8 mouse cellular contexts compared by ENCODE assay signal in the genomic region with DNA sequence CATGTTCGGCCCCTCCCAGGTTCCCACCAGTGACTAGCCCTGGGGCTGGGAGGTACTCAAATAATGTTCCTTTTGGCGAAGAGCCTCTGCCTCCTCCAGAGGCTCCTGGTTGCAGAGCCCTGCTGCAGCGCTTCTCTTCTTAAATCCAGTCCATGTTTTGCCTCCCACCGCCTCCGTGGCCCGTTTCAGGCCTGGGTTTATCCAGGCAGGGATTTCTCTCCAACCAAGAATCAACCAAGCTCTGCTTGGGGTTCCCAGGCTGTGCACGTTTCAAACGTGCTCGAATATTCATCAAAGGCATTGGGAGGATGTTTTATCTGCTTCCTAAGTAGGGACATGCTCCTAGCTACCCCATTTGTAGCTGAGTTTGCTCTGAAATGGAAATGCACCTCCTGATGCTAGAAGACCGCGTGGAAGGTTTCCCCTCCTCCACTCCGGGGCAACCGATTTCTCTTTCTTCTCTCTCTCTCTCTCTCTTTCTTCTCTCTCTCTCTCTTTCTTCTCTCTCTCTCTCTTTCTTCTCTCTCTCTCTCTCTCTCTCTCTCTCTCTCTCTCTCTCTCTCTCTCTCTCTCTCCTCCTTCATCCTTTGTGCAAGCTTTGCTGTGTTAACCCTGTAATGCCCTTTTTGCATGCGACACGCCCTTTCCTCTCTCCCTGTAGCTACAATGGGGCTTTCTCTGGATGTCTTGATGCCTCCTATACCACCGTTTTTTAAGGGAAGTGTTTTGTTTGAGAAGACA. TPM values are rescaled to one million over a fixed set of nuclear protein-coding genes. Genes with fewer than 3 reads are reported as not detected.
A peak's percentile ranks its signal among the peaks of the same experiment; 100 is the strongest.
DNase-seq lines count a peak whose midpoint lies in the region; ATAC-seq and TF ChIP-seq lines count a peak whose summit lies in the region.

No protein-coding gene starts in this region.

- under 1% methylated on average over 16 of the region's 16 CpGs for WGBS in forebrain, embryonic 13.5 days
- 1% methylated on average over 16 of the region's 16 CpGs for WGBS in large intestine, adult 2 months
- WGBS in liver, postnatal 0 days (ENCODE audit: insufficient replicate concordance), result under 1% methylated on average over 16 of the region's 16 CpGs
- under 1% methylated on average over 16 of the region's 16 CpGs for WGBS in neural tube, embryonic 14.5 days

- H3K4me2 ChIP-seq in forebrain, embryonic 13.5 days, result peak overlapping the region; percentile 62
- peak overlapping the region; percentile 73 for H3K4me2 ChIP-seq in liver, postnatal 0 days (ENCODE audit: low read depth, low read length)
- H3K4me2 ChIP-seq in neural tube, embryonic 14.5 days (ENCODE audit: low read depth, low read length), result peak overlapping the region; percentile 73

- no peak for TF ChIP-seq CTCF in liver, postnatal 0 days (IDR thresholded peaks at IDR 0.05; ENCODE audit: low read depth)

- peak overlapping the region; percentile 63 for H3K9ac ChIP-seq in forebrain, embryonic 13.5 days
- 0 out of 2 replicates have a peak overlapping the region, but pooled peaks have one; percentile 34 for H3K9ac ChIP-seq in liver, postnatal 0 days (replicated peaks)
- peak overlapping the region; percentile 59 for H3K9ac ChIP-seq in neural tube, embryonic 14.5 days (replicated peaks; ENCODE audit: low read depth, low read length)

- H3K4me1 ChIP-seq in forebrain, embryonic 13.5 days, result peaks cover 27% of the 10 kb centered on the region
- H3K4me1 ChIP-seq in liver, postnatal 0 days (ENCODE audit: insufficient read depth), result 0 out of 2 replicates have a peak, but pooled peaks cover 5% of the 10 kb centered on the region
- H3K4me1 ChIP-seq in neural tube, embryonic 14.5 days (ENCODE audit: control insufficient read depth, insufficient read depth, low read length), result peaks cover 16% of the 10 kb centered on the region

- ATAC-seq in forebrain, embryonic 13.5 days, result peak; percentile 95
- peak; percentile 85 for ATAC-seq in liver, postnatal 0 days
- ATAC-seq in neural tube, embryonic 14.5 days (ENCODE audit: low read depth), result peak; percentile 93

- H3K9me3 ChIP-seq in forebrain, embryonic 13.5 days (replicated peaks), result no peaks in the 10 kb centered on the region
- H3K9me3 ChIP-seq in liver, postnatal 0 days (ENCODE audit: low read length), result no peaks in the 10 kb centered on the region
- H3K9me3 ChIP-seq in neural tube, embryonic 14.5 days (ENCODE audit: control insufficient read depth, low read length), result no peaks in the 10 kb centered on the region

- H3K27ac ChIP-seq in forebrain, embryonic 13.5 days, result peak overlapping the region; percentile 97
- no peak overlapping the region for H3K27ac ChIP-seq in liver, postnatal 0 days (ENCODE audit: low read depth)
- peak overlapping the region; percentile 95 for H3K27ac ChIP-seq in neural tube, embryonic 14.5 days (ENCODE audit: low read depth, low read length)

- peak overlapping the region; percentile 39 for H3K4me3 ChIP-seq in forebrain, embryonic 13.5 days
- H3K4me3 ChIP-seq in liver, postnatal 0 days (ENCODE audit: low read depth, low read length), result peak overlapping the region; percentile 59
- H3K4me3 ChIP-seq in neural tube, embryonic 14.5 days (ENCODE audit: low read depth, low read length), result peak overlapping the region; percentile 39

- intact Hi-C loops in heart, postnatal 10 days (cut with DNase I), result loop anchor here (5.0 kb wide), 1 partner anchor 98 kb away; no protein-coding TSS in a partner anchor

- peak; percentile 60 to 74 for DNase-seq in CD8-positive naive resting alpha-beta T cell, adult 2 months (ENCODE audit: low read depth in 2 of 2, low spot score in 2 of 2)
- DNase-seq in c-Kit-positive CD71-negative TER-119-negative erythroid progenitor cells, embryonic 14.5 days (ENCODE audit: low read depth), result peak; percentile 80
- DNase-seq in heart, postnatal 10 days, result peak; percentile 88 to 92
- peak; percentile 61 for DNase-seq in large intestine, adult 2 months (ENCODE audit: low read depth, low spot score)
- DNase-seq in liver, postnatal 0 days, result peak; percentile 80
- peak; percentile 88 for DNase-seq in testis, postnatal 10 days (ENCODE audit: low spot score)

- no peak for TF ChIP-seq EP300 in liver, postnatal 0 days (IDR thresholded peaks at IDR 0.05; ENCODE audit: low read depth)

- H3K27me3 ChIP-seq in forebrain, embryonic 13.5 days, result no peaks in the 10 kb centered on the region
- no peaks in the 10 kb centered on the region for H3K27me3 ChIP-seq in liver, postnatal 0 days (ENCODE audit: insufficient read depth, low read length)
- H3K27me3 ChIP-seq in neural tube, embryonic 14.5 days (ENCODE audit: control insufficient read depth, insufficient read depth, low read length), result no peaks in the 10 kb centered on the region

- H3K36me3 ChIP-seq in forebrain, embryonic 13.5 days (ENCODE audit: poor library complexity, severe bottlenecking), result no peaks in the 10 kb centered on the region
- no peaks in the 10 kb centered on the region for H3K36me3 ChIP-seq in liver, postnatal 0 days (replicated peaks; ENCODE audit: insufficient read depth, low read length)
- H3K36me3 ChIP-seq in neural tube, embryonic 14.5 days (ENCODE audit: control insufficient read depth, insufficient read depth, low read length), result no peaks in the 10 kb centered on the region

RNA-seq across cellular contexts. Expression of gene Gm815, which starts 40.2 kb away (rescaled TPM):
- not detected in 2 replicates for polyA plus RNA-seq in forebrain, embryonic 13.5 days (2015; fragmentation: Nextera tagmentation; extraction: Ambion mirVana)
- not detected for total RNA-seq in heart, postnatal 10 days (2021)
- not detected in 2 replicates for polyA plus RNA-seq in large intestine, adult 2 months (2012; rRNA removed)
- not detected in 2 replicates for polyA plus RNA-seq in liver, postnatal 0 days (2015; fragmentation: Nextera tagmentation; extraction: Ambion mirVana)
- not detected in 2 replicates for polyA plus RNA-seq in neural tube, embryonic 14.5 days (2014; fragmentation: Nextera tagmentation; extraction: Ambion mirVana)
